Mouse (Mus musculus) hindbrain, embryonic 13.5 days (tissue): Measurements from ENCODE around the gene Nxf1. TPM values are rescaled to one million over a fixed set of nuclear protein-coding genes. Genes with fewer than 3 reads are reported as not detected.

Source experiments
- ATAC-seq: fragments of 200-750 bp; cut with Nextera tagmentation; 2 replicates; pipeline ENCODE4 v1.8.0; 2017; ENCODE audit warnings: moderate TSS enrichment; ENCODE audit not compliant: low FRiP score
- H3K27ac ChIP-seq: fragments of 300-500 bp; sonication (generic); 2 replicates; pipeline ENCODE4 v1.5.1; 2015; ENCODE audit warnings: inconsistent platforms, mild to moderate bottlenecking, moderate library complexity
- H3K27me3 ChIP-seq: fragments of 300-500 bp; sonication (generic); 2 replicates; pipeline ENCODE4 v1.6.1; 2015; ENCODE audit warnings: mild to moderate bottlenecking, inconsistent platforms
- H3K36me3 ChIP-seq: fragments of 300-500 bp; sonication (generic); 2 replicates; pipeline ENCODE4 v1.6.1; 2015; ENCODE audit warnings: mild to moderate bottlenecking, inconsistent platforms
- H3K4me1 ChIP-seq: fragments of 300-500 bp; sonication (generic); replicated peaks from 2 replicates; pipeline ENCODE4 v1.6.1; 2015; ENCODE audit warnings: inconsistent platforms
- H3K4me2 ChIP-seq: fragments of 300-500 bp; sonication (generic); 2 replicates; pipeline ENCODE4 v1.6.1; 2015; ENCODE audit warnings: inconsistent platforms, mild to moderate bottlenecking, moderate library complexity
- H3K4me3 ChIP-seq: fragments of 300-500 bp; sonication (generic); 2 replicates; pipeline ENCODE4 v1.5.1; 2015; ENCODE audit warnings: mild to moderate bottlenecking, inconsistent platforms
- H3K9ac ChIP-seq: fragments of 300-500 bp; sonication (generic); 2 replicates; pipeline ENCODE4 v1.6.1; 2015; ENCODE audit warnings: mild to moderate bottlenecking, inconsistent platforms
- H3K9me3 ChIP-seq: fragments of 300-500 bp; sonication (generic); 2 replicates; pipeline ENCODE4 v1.6.1; 2016; ENCODE audit warnings: inconsistent platforms
- WGBS: fragments of 180-500 bp; shearing (Covaris S2); methylation state at CpG from one replicate; pipeline ENCODE4 v1.1.7; 2015; 5-methylcytosine and 5-hydroxymethylcytosine counted together
- microRNA-seq: library from miRNA; unstranded; fragments of <30 nt; microRNA quantifications from one replicate; pipeline ENCODE4, GENCODE M21; 2016
- polyA plus RNA-seq: library from polyadenylated mRNA; unstranded; fragments of >200 nt; fragmentation: Nextera tagmentation; extraction: Ambion mirVana; gene quantifications from 2 replicates; pipeline ENCODE4 v1.2.1, GENCODE M21; 2015

The Nxf1 gene
- polyA plus RNA-seq, 1 experiment from 2014 or later = 170 TPM

GRCm38 (mm10) chr19:8817001-8817400 is 60.1 kb downstream of the Nxf1 start:
- Histone ChIP-seq H3K9me3 (no peaks in the 10 kb centered on the region), H3K4me3 (peak overlapping the region; percentile 16)
- 78% methylated on average over 3 of the region's 3 CpGs for WGBS

GRCm38 (mm10) chr19:8818301-8818798 is 61.5 kb downstream of the Nxf1 start:
- no peaks in the 10 kb centered on the region for H3K9me3 ChIP-seq
- H3K4me2 ChIP-seq = peak overlapping the region; percentile 96
- H3K27ac ChIP-seq = peak overlapping the region; percentile 89
- peaks cover 26% of the 10 kb centered on the region for H3K36me3 ChIP-seq
- no peaks in the 10 kb centered on the region for H3K27me3 ChIP-seq
- 35% methylated on average over 14 of the region's 14 CpGs for WGBS
- ATAC-seq = no peak
- peak overlapping the region; percentile 90 for H3K9ac ChIP-seq
- peak overlapping the region; percentile 99 for H3K4me3 ChIP-seq
- peaks cover 56% of the 10 kb centered on the region for H3K4me1 ChIP-seq

More at GRCm38 (mm10) chr19:8817001-8817400, 60.1 kb downstream of the Nxf1 start:
- peak overlapping the region; percentile 27 for H3K4me2 ChIP-seq
- H3K27me3 ChIP-seq = no peaks in the 10 kb centered on the region
- H3K36me3 ChIP-seq = peaks cover 31% of the 10 kb centered on the region
- H3K4me1 ChIP-seq = peaks cover 42% of the 10 kb centered on the region
- ATAC-seq = no peak
- peak overlapping the region; percentile 49 for H3K9ac ChIP-seq
- no peak overlapping the region for H3K27ac ChIP-seq

DNA sequence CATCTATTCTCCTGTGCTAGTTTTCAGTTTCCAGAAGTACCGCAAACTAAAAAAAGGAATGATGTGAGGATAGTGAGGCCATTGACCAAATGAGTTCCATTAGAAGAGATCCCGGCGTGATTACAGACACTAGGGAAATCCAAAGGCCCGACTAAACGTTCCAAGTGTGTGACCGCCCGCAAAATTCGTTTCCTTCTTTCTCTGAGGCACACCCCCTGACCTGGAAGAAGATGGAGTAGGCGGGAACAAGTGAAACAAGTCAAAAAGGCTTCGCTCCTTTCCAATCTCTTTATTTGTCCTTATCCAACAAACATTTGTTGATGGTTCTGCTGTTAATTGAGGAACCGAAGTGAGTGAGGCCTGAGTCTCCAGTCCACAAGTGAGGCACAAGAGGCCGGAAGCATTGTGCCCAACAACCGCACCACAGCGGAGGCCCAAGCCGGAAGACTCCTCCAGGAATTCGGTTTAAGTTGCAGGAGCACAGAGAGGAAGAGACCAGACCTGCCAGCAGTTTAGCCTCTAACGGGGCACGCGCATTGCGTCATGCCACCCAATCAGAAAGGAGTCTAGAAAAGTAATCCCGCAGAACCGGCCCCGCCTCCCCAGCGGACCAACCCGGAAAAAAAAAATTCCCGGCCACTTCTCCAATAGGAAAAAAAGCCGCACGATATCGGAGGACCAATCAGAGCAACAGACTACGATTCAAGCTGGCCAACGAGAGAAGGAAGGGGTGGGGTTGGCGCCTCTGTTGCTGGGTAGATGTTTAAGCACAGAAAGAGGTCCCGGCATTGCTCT is 62.1 kb downstream of the Nxf1 start, which contains the start of gene Ttc9c:
Gene Ttc9c (minus strand): TSS at position 533 of the 795 bp plus-strand sequence.
- Histone ChIP-seq H3K36me3 (peaks cover 27% of the 10 kb centered on the region), H3K4me3 (peak within 1 kb of the TSS; percentile 99), H3K27me3 (no peaks in the 10 kb centered on the region), H3K4me1 (peaks cover 60% of the 10 kb centered on the region), H3K9ac (peak within 1 kb of the TSS; percentile 99), H3K4me2 (peak within 1 kb of the TSS; percentile 96), H3K9me3 (no peaks in the 10 kb centered on the region), H3K27ac (peak within 1 kb of the TSS; percentile 99)
- peak; percentile 95 for ATAC-seq
- under 1% methylated on average over 33 of the region's 33 CpGs for WGBS

DNA sequence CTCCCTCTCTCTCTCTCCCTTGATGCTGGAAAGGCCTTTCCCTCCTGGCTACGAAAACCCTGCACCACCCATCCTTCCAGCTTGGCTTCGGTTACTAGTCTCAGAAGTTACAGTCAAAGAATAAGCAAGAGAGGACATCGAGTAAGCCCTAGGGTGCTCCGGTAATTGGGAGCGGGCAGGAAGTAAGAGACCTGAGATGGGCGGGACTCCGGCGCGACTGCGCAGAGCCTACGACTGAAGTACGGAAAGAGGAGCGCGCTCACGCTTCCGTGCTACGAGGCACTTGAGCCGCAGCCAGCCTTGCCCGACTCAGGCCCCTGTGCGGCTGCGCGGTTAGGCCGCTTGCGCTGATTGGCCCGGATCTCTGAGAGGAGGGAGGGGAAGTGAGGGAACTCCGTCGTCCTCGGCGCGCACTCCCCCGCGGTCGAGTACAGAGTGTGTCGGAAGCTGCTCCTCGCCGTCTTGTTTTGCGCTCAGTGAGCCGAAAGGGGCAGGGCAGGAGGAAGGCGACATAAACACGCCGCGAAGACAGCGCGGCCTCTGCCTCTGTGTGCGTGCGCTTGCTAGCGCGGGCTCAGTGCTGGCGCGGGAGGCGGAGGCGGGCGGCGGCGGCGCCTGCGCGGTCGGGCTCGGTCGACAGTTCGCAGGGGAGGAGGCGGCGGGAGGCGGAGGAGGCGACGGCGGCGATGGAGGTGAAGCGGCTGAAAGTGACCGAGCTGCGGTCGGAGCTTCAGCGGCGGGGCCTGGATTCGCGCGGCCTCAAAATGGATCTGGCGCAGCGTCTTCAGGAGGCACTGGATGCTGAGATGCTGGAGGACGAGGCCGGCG is 62.9 kb downstream of the Nxf1 start, which contains the start of gene Hnrnpul2:
Gene Hnrnpul2 (plus strand): TSS at position 415 of the 828 bp plus-strand sequence.
- Histone ChIP-seq H3K36me3 (peaks cover 29% of the 10 kb centered on the region), H3K9ac (peak within 1 kb of the TSS; percentile 99), H3K4me2 (peak within 1 kb of the TSS; percentile 96), H3K27me3 (no peaks in the 10 kb centered on the region), H3K4me3 (peak within 1 kb of the TSS; percentile 99), H3K4me1 (peaks cover 58% of the 10 kb centered on the region), H3K9me3 (no peaks in the 10 kb centered on the region), H3K27ac (peak within 1 kb of the TSS; percentile 99)
- peak; percentile 97 for ATAC-seq
- WGBS = under 1% methylated on average over 81 of the region's 83 CpGs

Small RNAs within 50 kb of the gene (microRNA-seq; reads per million reads assigned to microRNA genes)
- not detected for gene Mir6992

Other genes starting within 250 kb of the Nxf1 start
- 4.4 and 4.8 TPM in 2 replicates for gene Slc22a8, start 165.8 kb upstream of the Nxf1 start, polyA plus RNA-seq
- gene Slc22a6, start 139.0 kb upstream of the Nxf1 start, polyA plus RNA-seq = 8.3 and 9.8 TPM in 2 replicates
- 0.51 and 0.71 TPM in 2 replicates for gene Chrm1, start 93.3 kb upstream of the Nxf1 start, polyA plus RNA-seq
- 153 and 163 TPM in 2 replicates for gene Slc3a2, start 33.7 kb upstream of the Nxf1 start, polyA plus RNA-seq
- gene Wdr74, start 21.2 kb upstream of the Nxf1 start, polyA plus RNA-seq = 82.6 and 89.9 TPM in 2 replicates
- gene 1700092M07Rik, start 16.4 kb upstream of the Nxf1 start, polyA plus RNA-seq = 1.9 and 3.0 TPM in 2 replicates
- 120 and 128 TPM in 2 replicates for gene Stx5a, start 15.7 kb upstream of the Nxf1 start, polyA plus RNA-seq
- gene Tmem223, start 13.9 kb downstream of the Nxf1 start, polyA plus RNA-seq = 257 and 258 TPM in 2 replicates
- gene Tmem179b, start 17.4 kb downstream of the Nxf1 start, polyA plus RNA-seq = 38.1 and 38.6 TPM in 2 replicates
- 27.1 and 30.1 TPM in 2 replicates for gene Taf6l, start 29.3 kb downstream of the Nxf1 start, polyA plus RNA-seq
- 153 and 163 TPM in 2 replicates for gene Polr2g, start 41.5 kb downstream of the Nxf1 start, polyA plus RNA-seq
- 8.0 and 8.4 TPM in 2 replicates for gene Zbtb3, start 45.5 kb downstream of the Nxf1 start, polyA plus RNA-seq
- 60.4 and 61.4 TPM in 2 replicates for gene Ttc9c, start 62.3 kb downstream of the Nxf1 start, polyA plus RNA-seq
- 5.8 and 6.3 TPM in 2 replicates for gene Hnrnpul2, start 62.9 kb downstream of the Nxf1 start, polyA plus RNA-seq
- gene AC129217.1, start 72.7 kb downstream of the Nxf1 start, polyA plus RNA-seq = not detected in 2 replicates
- gene Bscl2, start 80.4 kb downstream of the Nxf1 start, polyA plus RNA-seq = 82.9 and 84.0 TPM in 2 replicates
- 346 and 374 TPM in 2 replicates for gene Gng3, start 82.1 kb downstream of the Nxf1 start, polyA plus RNA-seq
- 1.0 and 1.3 TPM in 2 replicates for gene Lrrn4cl, start 93.7 kb downstream of the Nxf1 start, polyA plus RNA-seq
- 162 TPM in 2 replicates for gene Ubxn1, start 114.4 kb downstream of the Nxf1 start, polyA plus RNA-seq
- 71.0 and 72.3 TPM in 2 replicates for gene Uqcc3, start 123.8 kb downstream of the Nxf1 start, polyA plus RNA-seq
- 45.3 and 57.7 TPM in 2 replicates for gene Lbhd1, start 126.7 kb downstream of the Nxf1 start, polyA plus RNA-seq
- not detected in 2 replicates for gene Gm49403, start 126.9 kb downstream of the Nxf1 start, polyA plus RNA-seq
- gene 1810009A15Rik, start 131.8 kb downstream of the Nxf1 start, polyA plus RNA-seq = 56.5 and 61.6 TPM in 2 replicates
- not detected in 2 replicates for gene Gm49416, start 131.9 kb downstream of the Nxf1 start, polyA plus RNA-seq
- gene Ints5, start 135.9 kb downstream of the Nxf1 start, polyA plus RNA-seq = 34.3 and 34.6 TPM in 2 replicates
- gene Ganab, start 141.0 kb downstream of the Nxf1 start, polyA plus RNA-seq = 91.7 and 95.9 TPM in 2 replicates
- 89.7 and 91.8 TPM in 2 replicates for gene B3gat3, start 163.3 kb downstream of the Nxf1 start, polyA plus RNA-seq
- 1.6 and 1.8 TPM in 2 replicates for gene Rom1, start 172.3 kb downstream of the Nxf1 start, polyA plus RNA-seq
- gene Eml3, start 172.5 kb downstream of the Nxf1 start, polyA plus RNA-seq = 9.4 and 11.3 TPM in 2 replicates
- 133 and 137 TPM in 2 replicates for gene Mta2, start 184.8 kb downstream of the Nxf1 start, polyA plus RNA-seq
- 29.4 and 31.1 TPM in 2 replicates for gene Tut1, start 196.8 kb downstream of the Nxf1 start, polyA plus RNA-seq
- gene Eef1g, start 210.0 kb downstream of the Nxf1 start, polyA plus RNA-seq = 344 and 348 TPM in 2 replicates
- 5.7 and 6.4 TPM in 2 replicates for gene Ahnak, start 232.2 kb downstream of the Nxf1 start, polyA plus RNA-seq